Mouse (Mus musculus) common myeloid progenitor, adult 5-6 weeks (primary cell): Measurements from ENCODE around the gene Svop. TPM values are rescaled to one million over a fixed set of nuclear protein-coding genes. Genes with fewer than 3 reads are reported as not detected.

Experiments
- ATAC-seq: replicated peaks from 2 replicates; pipeline ENCODE4 v1.8.0; 2016; ENCODE audit warnings: low read depth, mild to moderate bottlenecking, moderate TSS enrichment, inconsistent platforms; ENCODE audit not compliant: poor library complexity, severe bottlenecking
- total RNA-seq: library from RNA; stranded (forward); fragments of 200-1000, 187-1606 nt; gene quantifications from 2 replicates; pipeline ENCODE4 v1.2.3, GENCODE M21; 2017

Gene Svop
- total RNA-seq: not detected in 2 replicates

- peak; percentile 98 for ATAC-seq
Measured at GRCm38 (mm10) chr5:114091057-114091807, at the start of gene Svop. TSS of gene Svop (minus strand) at chr5:114091570.

GRCm38 (mm10) chr5:114139175-114139574, 47.8 kb upstream of the Svop start:
- ATAC-seq: no peak

GRCm38 (mm10) chr5:114138277-114139164, 47.2 kb upstream of the Svop start:
- no peak for ATAC-seq

- ATAC-seq: no peak
Measured at GRCm38 (mm10) chr5:114137481-114138276, 46.3 kb upstream of the Svop start.

GRCm38 (mm10) chr5:114135516-114135915, 44.1 kb upstream of the Svop start:
- no peak for ATAC-seq

GRCm38 (mm10) chr5:114134091-114134534, 42.7 kb upstream of the Svop start:
- ATAC-seq: peak; percentile 61

DNA sequence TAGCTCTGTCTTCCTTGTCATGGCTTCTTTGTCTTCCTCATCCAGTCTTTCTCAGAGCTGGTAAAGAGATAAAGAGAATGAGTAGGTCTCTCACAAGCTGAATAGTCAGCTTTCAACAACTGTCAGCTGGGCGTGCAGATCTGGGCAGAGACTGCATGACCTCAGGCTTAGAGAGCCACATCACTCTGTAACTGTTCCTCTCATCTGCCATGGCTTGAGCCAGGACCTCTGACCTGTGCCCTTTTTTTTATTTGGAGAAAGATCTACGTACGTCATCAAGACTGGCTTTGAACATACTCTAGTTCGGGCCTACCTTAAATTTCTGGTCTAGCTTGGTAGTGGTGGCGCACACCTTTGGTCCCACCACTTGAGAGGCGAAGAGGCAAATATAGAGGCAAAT, 41.5 kb upstream of the Svop start:
- no peak for ATAC-seq

- ATAC-seq: no peak
Measured at GRCm38 (mm10) chr5:114131521-114131840, 40.1 kb upstream of the Svop start.

DNA sequence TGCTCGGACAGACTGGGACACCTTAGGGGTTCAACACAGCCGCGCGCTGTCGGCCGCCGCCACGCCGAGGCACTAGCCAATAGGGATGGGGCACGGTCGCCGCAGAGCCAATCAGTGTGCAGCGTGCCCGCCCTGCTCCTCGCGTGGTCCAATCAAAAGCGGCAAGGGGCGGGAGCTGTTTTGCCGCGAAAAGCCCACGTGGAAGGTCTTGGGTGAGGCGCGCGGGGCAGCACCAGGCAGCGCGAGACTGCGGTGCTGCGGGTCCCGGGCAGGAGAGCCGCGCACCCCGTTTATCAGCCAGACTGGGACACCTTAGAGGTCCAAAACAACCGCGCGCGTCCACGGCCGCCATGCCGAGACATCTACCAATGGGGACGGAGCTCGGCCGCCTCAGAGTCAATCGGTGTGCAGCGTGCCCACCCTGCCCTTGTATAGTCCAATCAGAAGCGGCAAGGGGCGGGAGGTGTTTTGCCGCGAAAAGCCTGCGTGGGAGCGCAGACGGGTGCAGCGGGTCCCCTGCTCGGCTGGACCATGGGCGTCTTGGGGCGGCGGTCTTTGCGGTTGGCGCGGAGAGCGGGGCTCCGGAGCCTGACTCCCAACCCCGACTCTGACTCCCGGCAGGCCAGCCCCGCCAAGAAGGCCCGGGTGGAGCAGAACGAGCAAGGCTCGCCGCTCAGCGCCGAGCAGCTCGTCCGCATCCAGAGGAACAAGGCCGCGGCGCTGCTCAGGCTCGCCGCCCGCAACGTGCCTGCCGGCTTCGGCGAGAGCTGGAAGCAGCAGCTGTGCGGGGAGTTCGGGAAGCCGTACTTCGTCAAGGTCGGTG, 39.5 kb upstream of the Svop start:
- ATAC-seq: peak; percentile 73

- ATAC-seq: no peak
Measured at GRCm38 (mm10) chr5:114130211-114130605, 38.8 kb upstream of the Svop start, which contains the start of gene Ung. TSS of gene Ung (plus strand) at chr5:114130386.

GRCm38 (mm10) chr5:114129550-114130210, 38.3 kb upstream of the Svop start:
- ATAC-seq: no peak

- ATAC-seq: peak; percentile 50
Measured at GRCm38 (mm10) chr5:114127374-114128349, 36.3 kb upstream of the Svop start, which contains the start of gene Alkbh2. TSS of gene Alkbh2 (minus strand) at chr5:114128218.

DNA sequence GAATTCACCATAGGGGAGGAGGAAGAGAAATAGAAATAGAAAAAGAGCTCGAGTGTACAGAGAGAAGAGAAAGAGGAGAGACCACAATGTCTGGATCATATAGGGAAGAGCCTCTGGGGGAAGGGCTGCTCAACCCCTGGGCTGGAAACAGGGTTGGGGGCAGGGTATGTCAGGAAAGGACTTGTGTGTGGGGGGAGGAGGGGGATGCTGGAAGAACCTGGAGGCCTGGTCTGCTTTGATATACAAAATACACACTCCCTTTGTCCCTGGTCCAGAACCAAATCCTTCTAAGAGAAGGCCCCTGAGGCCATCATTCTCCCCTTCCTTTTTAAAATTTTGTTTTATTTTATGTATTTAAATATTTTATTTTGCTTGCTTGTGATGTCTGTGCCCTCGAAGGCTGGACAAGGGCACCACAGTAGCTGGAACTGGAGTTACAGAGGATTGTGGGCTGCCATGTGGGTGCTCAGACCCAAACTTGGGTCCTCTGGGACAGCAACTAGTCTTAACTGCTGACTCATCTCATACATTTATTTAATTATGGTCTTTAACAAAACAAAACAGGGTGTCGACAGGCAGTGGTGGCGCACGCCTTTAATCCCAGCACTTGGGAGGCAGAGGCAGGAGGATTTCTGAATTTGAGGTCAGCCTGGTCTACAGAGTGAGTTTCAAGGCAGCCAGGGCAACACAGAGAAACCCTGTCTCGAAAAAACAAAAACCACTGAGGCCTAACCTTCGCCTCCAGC, 35.3 kb upstream of the Svop start:
- ATAC-seq: no peak

DNA sequence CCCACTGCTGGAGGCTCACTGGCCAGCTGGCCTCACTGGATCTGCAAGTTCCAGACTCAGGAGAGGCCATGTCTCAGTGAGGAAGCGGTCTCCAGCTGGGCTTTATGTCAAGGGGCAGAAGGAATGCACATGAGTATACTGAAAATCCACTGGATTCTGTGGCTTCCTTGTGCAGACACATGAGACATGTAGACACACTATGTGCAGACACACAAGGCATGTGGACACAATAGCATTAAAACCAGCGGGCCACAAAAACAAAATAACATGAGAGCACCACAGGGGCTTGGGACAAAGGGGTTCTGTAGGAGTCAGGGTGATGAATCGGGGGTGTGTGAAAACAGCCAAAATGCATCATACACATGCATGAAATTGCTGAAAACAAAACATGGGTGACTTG, 34.6 kb upstream of the Svop start:
- ATAC-seq: no peak

- no peak for ATAC-seq
Measured at GRCm38 (mm10) chr5:114119806-114120205, 28.4 kb upstream of the Svop start.

- ATAC-seq: no peak
Measured at GRCm38 (mm10) chr5:114116586-114116985, 25.2 kb upstream of the Svop start.

- peak; percentile 32; the same call in 1 of the 2 replicates for ATAC-seq
Measured at GRCm38 (mm10) chr5:114115030-114115429, 23.7 kb upstream of the Svop start.
